Mouse (Mus musculus): Measurements from ENCODE around the gene Ankle1. TPM values are rescaled to one million over a fixed set of nuclear protein-coding genes. Genes with fewer than 3 reads are reported as not detected.
A peak's percentile ranks its signal among the peaks of the same experiment; 100 is the strongest.
"Not testable (repeated sequence)": the region's sequence is repeated elsewhere in the genome, so short reads cannot be mapped to it uniquely, and the experiment has no call there.

Ankle1 gene
- polyA plus RNA-seq, 1 experiment from 2014 or later = 28.8 TPM

DNA sequence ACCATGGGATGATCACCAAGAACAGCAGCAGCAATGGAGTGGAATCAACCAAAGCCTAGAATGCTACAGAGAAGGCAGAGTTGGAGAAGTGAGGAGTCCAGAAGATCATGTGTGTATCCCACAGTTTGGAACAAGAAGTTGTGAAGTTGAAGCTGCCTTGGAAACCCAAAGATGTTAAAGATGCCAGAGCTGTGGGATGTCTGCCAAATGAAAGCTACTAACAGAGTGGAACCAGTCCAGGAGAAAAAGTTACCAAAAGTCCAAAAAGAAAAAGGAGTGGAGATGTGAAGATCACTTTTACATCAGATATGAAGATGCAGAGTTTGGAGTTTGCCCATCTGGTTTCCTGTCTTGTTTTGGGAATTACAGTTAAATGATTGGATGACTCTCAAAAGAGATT, 16.3 kb downstream of the Ankle1 start:
- no peak for ATAC-seq (ENCODE audit: insufficient number of reproducible peaks, low FRiP score)
- H3K4me3 ChIP-seq = no peak overlapping the region
- no peaks in the 10 kb centered on the region; the same call in 1 of the 2 replicates for H3K27me3 ChIP-seq (replicated peaks)

DNA sequence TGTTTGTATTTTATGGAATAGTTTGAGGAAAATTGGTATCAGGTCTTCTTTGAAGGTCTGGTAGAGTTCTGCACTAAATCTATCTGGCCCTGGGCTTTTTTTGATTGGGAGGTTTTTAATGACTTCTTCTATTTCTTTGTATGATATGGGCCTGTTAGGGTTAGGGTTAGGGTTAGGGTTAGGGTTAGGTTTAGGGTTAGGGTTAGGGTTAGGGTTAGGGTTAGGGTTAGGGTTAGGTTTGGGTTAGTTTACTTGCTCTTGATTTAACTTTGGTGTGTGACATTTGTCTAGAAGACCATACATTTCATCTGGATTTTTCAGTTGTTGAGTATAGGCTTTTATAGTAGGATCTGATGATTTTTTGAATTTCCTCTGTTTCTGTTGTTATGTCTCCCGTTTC, 27.1 kb downstream of the Ankle1 start:
- H3K27ac ChIP-seq (ENCODE audit: poor library complexity, severe bottlenecking); H3K4me2 ChIP-seq; ATAC-seq (ENCODE audit: insufficient number of reproducible peaks, low FRiP score); H3K27me3 ChIP-seq (replicated peaks); H3K36me3 ChIP-seq; H3K4me1 ChIP-seq (replicated peaks); H3K9ac ChIP-seq; H3K9me3 ChIP-seq (replicated peaks); H3K4me3 ChIP-seq: not testable (repeated sequence)
- 74% methylated on average over 1 of the region's 1 CpGs for WGBS

More for the DNA sequence above, 16.3 kb downstream of the Ankle1 start:
- peaks cover 32% of the 10 kb centered on the region for H3K9me3 ChIP-seq (replicated peaks)
- no peak overlapping the region for H3K4me2 ChIP-seq
- H3K4me1 ChIP-seq (replicated peaks) = no peaks in the 10 kb centered on the region
- H3K27ac ChIP-seq (ENCODE audit: poor library complexity, severe bottlenecking) = no peak overlapping the region
- H3K36me3 ChIP-seq = no peaks in the 10 kb centered on the region
- no peak overlapping the region for H3K9ac ChIP-seq

DNA sequence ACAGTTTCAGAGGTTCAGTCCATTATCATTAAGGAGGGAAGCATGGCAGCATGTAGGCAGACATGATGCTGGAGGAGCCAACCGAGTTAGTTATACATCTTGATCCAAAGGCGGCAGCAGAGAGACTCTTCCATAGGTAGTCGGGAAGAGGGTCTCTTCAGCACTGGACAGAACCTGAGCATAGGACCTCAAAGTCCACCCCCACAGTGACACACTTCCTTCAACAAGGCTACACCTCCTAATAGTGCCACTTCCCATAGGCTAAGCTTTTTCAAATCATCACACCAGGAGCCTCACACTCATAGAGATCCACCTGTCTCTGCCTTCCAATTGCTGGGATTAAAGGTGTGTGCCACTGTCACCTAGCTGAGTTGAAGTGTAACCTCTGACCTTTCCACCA, 31.2 kb downstream of the Ankle1 start:
- no peak overlapping the region for H3K4me2 ChIP-seq
- 0 out of 2 replicates have a peak, but pooled peaks cover 2% of the 10 kb centered on the region for H3K9me3 ChIP-seq (replicated peaks)
- no peaks in the 10 kb centered on the region for H3K36me3 ChIP-seq
- H3K27me3 ChIP-seq (replicated peaks) = peaks cover 3% of the 10 kb centered on the region
- no peak overlapping the region for H3K9ac ChIP-seq
- WGBS = 51% methylated on average over 3 of the region's 3 CpGs
- H3K27ac ChIP-seq (ENCODE audit: poor library complexity, severe bottlenecking) = no peak overlapping the region
- ATAC-seq (ENCODE audit: insufficient number of reproducible peaks, low FRiP score) = no peak
- H3K4me1 ChIP-seq (replicated peaks) = no peaks in the 10 kb centered on the region
- H3K4me3 ChIP-seq = no peak overlapping the region

DNA sequence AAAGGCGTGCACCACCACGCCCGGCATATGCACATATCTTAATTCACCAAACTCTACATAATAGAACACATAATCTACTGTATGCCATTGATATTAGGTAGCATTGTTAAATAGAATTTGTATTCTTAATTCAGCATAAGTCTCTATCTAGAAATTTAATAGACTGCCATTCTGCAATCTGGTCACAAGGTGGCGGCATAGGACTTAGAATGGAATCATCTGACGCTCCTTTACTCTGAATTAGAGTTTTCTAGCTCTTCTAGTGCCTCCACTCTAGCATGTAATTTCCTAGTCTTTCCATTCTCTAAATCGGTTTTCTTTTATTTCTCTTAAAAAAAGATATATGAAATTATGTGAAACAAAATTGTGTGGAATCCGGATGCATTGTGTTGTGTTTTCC, 35.6 kb downstream of the Ankle1 start:
- H3K9ac ChIP-seq = no peak overlapping the region
- no peak overlapping the region for H3K27ac ChIP-seq (ENCODE audit: poor library complexity, severe bottlenecking)
- 2% methylated on average over 7 of the region's 7 CpGs for WGBS
- no peaks in the 10 kb centered on the region for H3K36me3 ChIP-seq
- H3K4me3 ChIP-seq = no peak overlapping the region
- H3K27me3 ChIP-seq (replicated peaks) = peaks cover 24% of the 10 kb centered on the region
- ATAC-seq (ENCODE audit: insufficient number of reproducible peaks, low FRiP score) = no peak
- no peaks in the 10 kb centered on the region for H3K4me1 ChIP-seq (replicated peaks)
- H3K4me2 ChIP-seq = no peak overlapping the region
- no peaks in the 10 kb centered on the region for H3K9me3 ChIP-seq (replicated peaks)

DNA sequence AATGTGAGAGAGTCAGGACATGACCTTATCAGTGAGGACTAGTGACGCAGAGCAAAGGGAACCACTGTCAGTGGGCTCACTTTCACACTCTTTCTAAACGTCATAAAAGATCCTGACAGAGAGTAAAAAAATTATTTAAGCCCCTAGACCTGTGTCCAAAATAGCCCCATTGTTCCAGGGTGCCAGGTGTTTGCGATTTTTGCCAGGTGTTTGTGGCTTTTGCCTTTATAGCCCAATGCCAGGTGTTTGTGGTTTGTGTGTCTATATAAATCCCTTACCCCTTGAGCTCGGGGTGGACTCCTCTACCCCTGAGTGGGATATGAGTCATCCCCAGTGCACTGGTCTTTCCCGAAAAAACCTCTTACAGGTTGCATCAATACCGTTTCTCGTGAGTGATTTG, 39.3 kb downstream of the Ankle1 start:
- no peak overlapping the region for H3K4me3 ChIP-seq
- no peaks in the 10 kb centered on the region for H3K36me3 ChIP-seq
- no peaks in the 10 kb centered on the region for H3K4me1 ChIP-seq (replicated peaks)
- 69% methylated on average over 7 of the region's 7 CpGs for WGBS
- no peaks in the 10 kb centered on the region; the same call in 1 of the 2 replicates for H3K9me3 ChIP-seq (replicated peaks)
- no peak overlapping the region for H3K9ac ChIP-seq
- H3K27ac ChIP-seq (ENCODE audit: poor library complexity, severe bottlenecking) = no peak overlapping the region
- no peak for ATAC-seq (ENCODE audit: insufficient number of reproducible peaks, low FRiP score)
- H3K4me2 ChIP-seq = no peak overlapping the region
- peaks cover 24% of the 10 kb centered on the region for H3K27me3 ChIP-seq (replicated peaks)

- Histone ChIP-seq H3K27me3 (replicated peaks) (peaks cover 8% of the 10 kb centered on the region; the same call in 1 of the 2 replicates), H3K4me1 (replicated peaks) (no peaks in the 10 kb centered on the region), H3K9ac (no peak overlapping the region), H3K4me2 (no peak overlapping the region), H3K9me3 (replicated peaks) (no peaks in the 10 kb centered on the region; the same call in 1 of the 2 replicates), H3K36me3 (no peaks in the 10 kb centered on the region), H3K4me3 (no peak overlapping the region), H3K27ac (ENCODE audit: poor library complexity, severe bottlenecking) (no peak overlapping the region)
- 50% methylated on average over 4 of the region's 4 CpGs for WGBS
- ATAC-seq (ENCODE audit: insufficient number of reproducible peaks, low FRiP score) = no peak
These were observed 45.5 kb downstream of the Ankle1 start for GRCm38 (mm10) chr8:71451337-71451736.

- Histone ChIP-seq H3K9ac (no peak overlapping the region), H3K36me3 (peaks cover 1% of the 10 kb centered on the region), H3K4me1 (replicated peaks) (no peaks in the 10 kb centered on the region), H3K9me3 (replicated peaks) (no peaks in the 10 kb centered on the region; the same call in 1 of the 2 replicates), H3K27me3 (replicated peaks) (peaks cover 11% of the 10 kb centered on the region), H3K4me3 (no peak overlapping the region), H3K27ac (ENCODE audit: poor library complexity, severe bottlenecking) (no peak overlapping the region), H3K4me2 (no peak overlapping the region)
- WGBS = 50% methylated on average over 11 of the region's 11 CpGs
- ATAC-seq (ENCODE audit: insufficient number of reproducible peaks, low FRiP score) = no peak
These were observed 46.0 kb downstream of the Ankle1 start for GRCm38 (mm10) chr8:71451777-71452176.

DNA sequence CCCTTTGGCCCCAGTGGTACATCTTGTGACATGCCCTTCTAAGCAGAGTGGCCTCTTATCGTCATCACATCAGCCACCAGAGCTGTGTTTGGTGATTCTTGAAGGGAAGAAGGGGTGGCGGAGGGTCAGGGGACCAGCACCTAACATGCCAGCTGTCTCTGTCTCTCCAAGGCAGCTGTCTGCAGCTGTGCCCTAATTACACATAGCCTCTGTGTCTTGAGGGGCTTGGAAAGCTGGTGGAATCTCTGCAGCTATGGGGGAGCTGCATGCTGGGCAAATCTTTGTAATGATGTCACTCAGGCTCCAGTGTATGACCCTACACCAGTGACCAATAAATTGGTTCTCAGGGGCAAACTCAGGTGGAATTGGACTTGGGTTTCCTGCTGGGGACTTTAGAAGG, 46.9 kb downstream of the Ankle1 start:
- no peak overlapping the region for H3K9ac ChIP-seq
- H3K4me3 ChIP-seq = no peak overlapping the region
- peaks cover 19% of the 10 kb centered on the region for H3K27me3 ChIP-seq (replicated peaks)
- peaks cover 10% of the 10 kb centered on the region for H3K36me3 ChIP-seq
- no peaks in the 10 kb centered on the region; the same call in 1 of the 2 replicates for H3K9me3 ChIP-seq (replicated peaks)
- ATAC-seq (ENCODE audit: insufficient number of reproducible peaks, low FRiP score) = no peak
- no peaks in the 10 kb centered on the region for H3K4me1 ChIP-seq (replicated peaks)
- H3K4me2 ChIP-seq = no peak overlapping the region
- H3K27ac ChIP-seq (ENCODE audit: poor library complexity, severe bottlenecking) = no peak overlapping the region
- WGBS = 63% methylated on average over 2 of the region's 2 CpGs

DNA sequence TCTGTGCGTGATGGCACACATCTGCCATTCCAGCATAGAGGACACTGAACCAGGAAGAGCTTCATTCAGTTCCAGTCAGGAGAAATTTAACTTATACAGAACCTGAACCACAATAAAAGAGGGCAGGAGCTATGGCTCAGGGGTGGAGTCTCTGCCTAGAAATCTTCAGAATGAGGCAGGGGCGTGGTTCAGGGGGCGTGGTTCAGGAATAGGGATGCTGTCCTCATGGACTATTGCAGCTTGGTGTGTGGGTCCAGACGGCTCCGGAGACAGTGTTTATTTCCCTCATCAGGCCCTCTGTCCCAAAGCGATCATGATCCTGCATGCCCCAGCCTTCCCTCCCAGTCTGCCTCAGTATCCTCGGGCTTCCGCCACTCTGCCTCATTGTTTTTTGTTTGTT, 48.9 kb downstream of the Ankle1 start:
- H3K4me1 ChIP-seq (replicated peaks) = no peaks in the 10 kb centered on the region
- peaks cover 19% of the 10 kb centered on the region for H3K27me3 ChIP-seq (replicated peaks)
- H3K9ac ChIP-seq = no peak overlapping the region
- H3K4me2 ChIP-seq = no peak overlapping the region
- no peaks in the 10 kb centered on the region; the same call in 1 of the 2 replicates for H3K9me3 ChIP-seq (replicated peaks)
- H3K27ac ChIP-seq (ENCODE audit: poor library complexity, severe bottlenecking) = no peak overlapping the region
- no peak for ATAC-seq (ENCODE audit: insufficient number of reproducible peaks, low FRiP score)
- H3K36me3 ChIP-seq = peaks cover 30% of the 10 kb centered on the region
- H3K4me3 ChIP-seq = no peak overlapping the region
- 65% methylated on average over 8 of the region's 8 CpGs for WGBS

DNA sequence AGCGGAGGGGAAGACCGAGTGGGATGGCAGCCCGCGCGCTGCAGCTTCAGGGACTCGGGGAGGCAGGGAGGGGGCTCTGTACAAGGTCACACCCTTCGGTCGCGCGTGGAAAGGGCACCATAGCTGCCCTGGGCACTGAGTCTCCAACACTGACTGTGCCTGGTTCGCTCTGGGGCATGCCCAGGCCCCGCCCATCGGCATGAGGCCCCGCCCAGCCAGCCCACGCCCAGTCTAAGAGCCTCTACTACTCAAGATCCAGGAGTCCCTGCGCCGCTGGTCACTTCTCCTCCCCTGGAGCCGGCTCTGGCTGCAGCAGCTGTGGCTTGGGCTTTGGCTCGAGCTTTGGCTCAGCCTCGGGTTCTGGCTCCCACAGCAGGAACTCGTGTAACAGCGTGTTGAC, 51.1 kb downstream of the Ankle1 start:
- WGBS = 32% methylated on average over 22 of the region's 22 CpGs
- H3K9ac ChIP-seq = no peak overlapping the region
- peaks cover 32% of the 10 kb centered on the region for H3K27me3 ChIP-seq (replicated peaks)
- H3K4me3 ChIP-seq = no peak overlapping the region
- no peak overlapping the region for H3K27ac ChIP-seq (ENCODE audit: poor library complexity, severe bottlenecking)
- no peaks in the 10 kb centered on the region for H3K9me3 ChIP-seq (replicated peaks)
- H3K36me3 ChIP-seq = peaks cover 42% of the 10 kb centered on the region
- H3K4me2 ChIP-seq = no peak overlapping the region
- ATAC-seq (ENCODE audit: insufficient number of reproducible peaks, low FRiP score) = 0 out of 2 replicates have a peak, but pooled peaks have one; percentile 37
- H3K4me1 ChIP-seq (replicated peaks) = no peaks in the 10 kb centered on the region

DNA sequence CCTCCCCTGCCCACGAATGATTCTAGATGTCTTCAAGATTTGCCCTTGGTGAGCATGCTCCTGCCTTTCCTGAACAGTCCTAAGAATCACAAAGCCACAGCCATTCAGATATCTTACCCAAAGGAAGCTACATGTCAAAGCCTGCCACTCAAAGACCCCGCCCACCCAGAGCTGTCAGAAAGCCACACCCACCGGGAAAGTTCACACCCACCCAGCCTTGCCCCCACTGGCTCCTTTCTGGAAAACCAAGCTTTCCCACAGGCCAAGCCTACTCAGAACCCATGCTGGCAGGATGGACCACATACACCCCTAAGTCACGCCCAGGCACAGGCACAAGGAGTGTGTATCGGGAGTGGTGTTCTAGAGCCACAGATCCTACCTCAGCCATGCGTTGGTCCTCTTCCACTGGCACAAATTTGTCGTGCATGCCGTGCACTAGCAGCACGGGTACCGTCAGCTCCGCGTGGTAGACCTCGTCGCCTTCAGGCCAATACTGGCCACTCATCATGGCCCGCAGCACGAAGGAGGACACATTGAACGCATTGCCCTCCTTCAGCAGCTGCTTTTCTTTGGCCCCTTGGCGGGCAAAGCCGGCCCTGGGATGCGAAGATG, 52.0 kb downstream of the Ankle1 start:
- no peak overlapping the region for H3K27ac ChIP-seq (ENCODE audit: poor library complexity, severe bottlenecking)
- no peaks in the 10 kb centered on the region for H3K9me3 ChIP-seq (replicated peaks)
- no peak for ATAC-seq (ENCODE audit: insufficient number of reproducible peaks, low FRiP score)
- no peak overlapping the region for H3K4me2 ChIP-seq
- H3K36me3 ChIP-seq = peaks cover 42% of the 10 kb centered on the region
- no peak overlapping the region for H3K9ac ChIP-seq
- peaks cover 7% of the 10 kb centered on the region; the same call in 1 of the 2 replicates for H3K4me1 ChIP-seq (replicated peaks)
- WGBS = 73% methylated on average over 20 of the region's 20 CpGs
- H3K4me3 ChIP-seq = no peak overlapping the region
- peaks cover 32% of the 10 kb centered on the region for H3K27me3 ChIP-seq (replicated peaks)
